Mouse (Mus musculus) intestine, postnatal 0 days (tissue): ENCODE results near the gene Ostf1. TPM values are rescaled to one million over a fixed set of nuclear protein-coding genes. Genes with fewer than 3 reads are reported as not detected.

Source experiments
- ATAC-seq: fragments of 200-750 bp; cut with Nextera tagmentation; 2 replicates; pipeline ENCODE4 v1.8.0; 2017; ENCODE audit warnings: mild to moderate bottlenecking, moderate TSS enrichment, moderate library complexity
- H3K27ac ChIP-seq: fragments of 300-500 bp; sonication (generic); 2 replicates; pipeline ENCODE4 v1.5.1; 2014; ENCODE audit warnings: mild to moderate bottlenecking, low read depth, low read length, moderate library complexity
- H3K27me3 ChIP-seq: fragments of 300-500 bp; sonication (generic); replicated peaks from 2 replicates; pipeline ENCODE4 v1.6.1; 2014; ENCODE audit warnings: low read length, mixed read lengths; ENCODE audit not compliant: control insufficient read depth, insufficient read depth
- H3K36me3 ChIP-seq: fragments of 300-500 bp; sonication (generic); 2 replicates; pipeline ENCODE4 v1.6.1; 2014; ENCODE audit warnings: mild to moderate bottlenecking, moderate library complexity; ENCODE audit not compliant: control insufficient read depth, insufficient read depth
- H3K4me1 ChIP-seq: fragments of 300-500 bp; sonication (generic); replicated peaks from 2 replicates; pipeline ENCODE4 v1.6.1; 2014; ENCODE audit warnings: antibody characterized with exemption, low read length, mixed read lengths; ENCODE audit not compliant: control insufficient read depth, insufficient read depth
- H3K4me2 ChIP-seq: fragments of 300-500 bp; sonication (generic); replicated peaks from 2 replicates; pipeline ENCODE4 v1.6.1; 2014; ENCODE audit warnings: low read depth, mild to moderate bottlenecking, moderate library complexity
- H3K4me3 ChIP-seq: fragments of 300-500 bp; sonication (generic); 2 replicates; pipeline ENCODE4 v1.5.1; 2014; ENCODE audit warnings: low read depth, low read length
- H3K9ac ChIP-seq: fragments of 300-500 bp; sonication (generic); 2 replicates; pipeline ENCODE4 v1.6.1; 2014; ENCODE audit warnings: mild to moderate bottlenecking, low read depth, low read length
- H3K9me3 ChIP-seq: fragments of 300-500 bp; sonication (generic); 2 replicates; pipeline ENCODE4 v1.6.1; 2016; ENCODE audit warnings: mixed run types; ENCODE audit not compliant: control insufficient read depth
- CTCF ChIP-seq: sonication (generic); IDR thresholded peaks from 2 replicates; pipeline ENCODE4 v1.5.1; 2016; ENCODE audit warnings: low read depth, mild to moderate bottlenecking, control low read depth, antibody characterized with exemption, moderate library complexity
- WGBS: fragments of 180-500 bp; shearing (Covaris S2); extraction: QIAGEN DNeasy Blood & Tissue Kit; methylation state at CpG from one replicate; pipeline ENCODE4 v1.1.7; 2014; 5-methylcytosine and 5-hydroxymethylcytosine counted together
- polyA plus RNA-seq: library from polyadenylated mRNA; unstranded; fragments of >200 nt; fragmentation: Nextera tagmentation; extraction: Ambion mirVana; gene quantifications from 2 replicates; pipeline ENCODE4 v1.2.1, GENCODE M21; 2015

Ostf1 gene
- polyA plus RNA-seq, 1 experiment from 2014 or later = 140 TPM

- H3K4me2 ChIP-seq = no peak overlapping the region
- H3K27me3 ChIP-seq = no peaks in the 10 kb centered on the region
- 86% methylated on average over 7 of the region's 7 CpGs for WGBS
- H3K36me3 ChIP-seq = no peaks in the 10 kb centered on the region
- H3K4me3 ChIP-seq = no peak overlapping the region
- H3K27ac ChIP-seq = no peak overlapping the region
- H3K4me1 ChIP-seq = no peaks in the 10 kb centered on the region
- TF ChIP-seq CTCF = no peak
- no peaks in the 10 kb centered on the region for H3K9me3 ChIP-seq
- ATAC-seq = no peak
- H3K9ac ChIP-seq = no peak overlapping the region
Measured at GRCm38 (mm10) chr19:18614337-18614736, 17.3 kb downstream of the Ostf1 start.

- Histone ChIP-seq H3K4me2 (no peak overlapping the region), H3K9ac (no peak overlapping the region), H3K9me3 (no peaks in the 10 kb centered on the region), H3K4me1 (no peaks in the 10 kb centered on the region), H3K36me3 (no peaks in the 10 kb centered on the region), H3K27ac (no peak overlapping the region), H3K27me3 (no peaks in the 10 kb centered on the region), H3K4me3 (no peak overlapping the region)
- 61% methylated on average over 6 of the region's 6 CpGs for WGBS
- ATAC-seq = no peak
- no peak for TF ChIP-seq CTCF
Measured at GRCm38 (mm10) chr19:18608975-18609374, 22.6 kb downstream of the Ostf1 start.

GRCm38 (mm10) chr19:18607907-18608306 is 23.7 kb downstream of the Ostf1 start:
- Histone ChIP-seq H3K4me3 (no peak overlapping the region), H3K27ac (no peak overlapping the region), H3K9ac (no peak overlapping the region), H3K27me3 (no peaks in the 10 kb centered on the region), H3K36me3 (peaks cover 4% of the 10 kb centered on the region; the same call in 1 of the 2 replicates), H3K9me3 (no peaks in the 10 kb centered on the region), H3K4me1 (no peaks in the 10 kb centered on the region), H3K4me2 (no peak overlapping the region)
- ATAC-seq = no peak
- 57% methylated on average over 7 of the region's 7 CpGs for WGBS
- no peak for TF ChIP-seq CTCF

GRCm38 (mm10) chr19:18603011-18603410 is 28.6 kb downstream of the Ostf1 start:
- H3K9me3 ChIP-seq = no peaks in the 10 kb centered on the region
- H3K36me3 ChIP-seq = peaks cover 21% of the 10 kb centered on the region
- H3K27me3 ChIP-seq = no peaks in the 10 kb centered on the region
- no peak; the same call in 1 of the 2 replicates for ATAC-seq
- no peak overlapping the region for H3K9ac ChIP-seq
- no peak overlapping the region for H3K4me2 ChIP-seq
- no peaks in the 10 kb centered on the region; the same call in 1 of the 2 replicates for H3K4me1 ChIP-seq
- WGBS = 74% methylated on average over 6 of the region's 6 CpGs
- H3K4me3 ChIP-seq = no peak overlapping the region
- no peak for TF ChIP-seq CTCF
- no peak overlapping the region for H3K27ac ChIP-seq

GRCm38 (mm10) chr19:18600611-18601010 is 31.0 kb downstream of the Ostf1 start:
- Histone ChIP-seq H3K27ac (no peak overlapping the region), H3K9ac (no peak overlapping the region), H3K36me3 (peaks cover 21% of the 10 kb centered on the region), H3K9me3 (no peaks in the 10 kb centered on the region), H3K4me3 (no peak overlapping the region), H3K4me2 (no peak overlapping the region), H3K27me3 (no peaks in the 10 kb centered on the region), H3K4me1 (no peaks in the 10 kb centered on the region; the same call in 1 of the 2 replicates)
- TF ChIP-seq CTCF = no peak
- 95% methylated on average over 9 of the region's 9 CpGs for WGBS
- no peak for ATAC-seq

GRCm38 (mm10) chr19:18599650-18600049 is 32.0 kb downstream of the Ostf1 start:
- Histone ChIP-seq H3K27ac (no peak overlapping the region), H3K9me3 (no peaks in the 10 kb centered on the region), H3K4me1 (no peaks in the 10 kb centered on the region; the same call in 1 of the 2 replicates), H3K4me2 (no peak overlapping the region), H3K36me3 (peaks cover 21% of the 10 kb centered on the region), H3K4me3 (no peak overlapping the region), H3K9ac (no peak overlapping the region), H3K27me3 (no peaks in the 10 kb centered on the region)
- ATAC-seq = no peak
- WGBS = 90% methylated on average over 5 of the region's 5 CpGs
- TF ChIP-seq CTCF = no peak

GRCm38 (mm10) chr19:18599051-18599450 is 32.6 kb downstream of the Ostf1 start:
- Histone ChIP-seq H3K27ac (no peak overlapping the region), H3K4me1 (no peaks in the 10 kb centered on the region; the same call in 1 of the 2 replicates), H3K9ac (no peak overlapping the region), H3K4me3 (no peak overlapping the region), H3K4me2 (no peak overlapping the region), H3K9me3 (no peaks in the 10 kb centered on the region), H3K27me3 (no peaks in the 10 kb centered on the region), H3K36me3 (peaks cover 21% of the 10 kb centered on the region)
- no peak for ATAC-seq
- TF ChIP-seq CTCF = no peak
- WGBS = 77% methylated on average over 8 of the region's 8 CpGs
